Mouse (Mus musculus) cerebellum, postnatal 36 days (tissue): ENCODE data around the gene Ppp2r2c.

Source experiments
- DNase-seq, 2 experiments: peaks; one replicate each; pipeline ENCODE4 v3.0.0; 2021 to 2022; ENCODE audit warnings: mixed read lengths in 2 of 2

The Ppp2r2c gene

DNA sequence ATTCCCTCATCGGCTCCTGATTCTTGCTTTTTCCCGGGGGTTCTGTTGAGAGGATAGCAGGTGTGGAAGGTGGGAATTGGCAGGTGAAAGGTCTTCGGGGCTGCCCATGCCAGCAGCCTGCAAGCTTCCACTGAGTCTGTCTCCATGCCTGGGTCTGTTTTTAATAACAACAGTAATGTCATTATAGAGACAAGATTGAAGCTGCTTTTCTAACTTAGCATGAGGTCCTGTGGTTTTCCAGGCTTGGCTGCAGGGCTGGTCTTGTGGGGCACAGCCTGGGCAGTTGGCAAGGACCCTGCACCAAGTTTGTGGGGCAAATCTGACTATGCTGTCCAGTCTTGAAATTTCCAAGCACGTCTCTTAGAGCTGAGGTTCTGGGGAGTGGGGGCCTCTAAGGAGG is 7.6 kb downstream of the Ppp2r2c start:
- DNase-seq, result peak; percentile 17 to 35

DNA sequence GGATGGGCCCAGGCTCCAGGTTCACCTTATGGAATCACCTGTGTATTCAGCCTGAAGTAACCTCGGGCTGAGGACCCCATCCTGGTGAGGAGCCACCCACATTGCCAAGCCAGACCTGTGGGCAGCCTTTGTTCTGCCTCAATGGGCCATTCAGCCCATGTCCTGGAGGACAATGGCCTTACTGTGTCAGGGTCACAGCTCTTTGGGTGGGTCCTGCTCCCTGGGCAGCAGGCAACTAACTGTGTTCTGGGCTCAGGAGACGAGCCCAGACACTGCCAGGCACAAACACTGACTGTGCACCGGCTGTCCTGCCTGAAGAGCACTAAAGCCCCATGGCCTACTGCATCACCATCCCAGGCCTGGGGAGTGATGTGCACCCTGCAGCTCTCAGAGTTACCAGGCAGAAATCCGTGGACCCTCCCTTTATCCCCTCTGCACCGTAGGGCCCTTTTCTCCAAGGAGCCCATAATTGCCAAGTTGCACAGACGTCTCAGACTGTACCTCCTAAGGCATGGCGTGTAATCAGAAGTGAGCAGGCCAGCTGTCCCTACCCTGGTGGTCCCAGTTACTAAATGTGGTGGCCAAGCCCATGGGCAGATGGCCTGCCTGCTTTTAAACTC is 8.6 kb downstream of the Ppp2r2c start:
- peak; percentile 24 to 35 for DNase-seq

DNA sequence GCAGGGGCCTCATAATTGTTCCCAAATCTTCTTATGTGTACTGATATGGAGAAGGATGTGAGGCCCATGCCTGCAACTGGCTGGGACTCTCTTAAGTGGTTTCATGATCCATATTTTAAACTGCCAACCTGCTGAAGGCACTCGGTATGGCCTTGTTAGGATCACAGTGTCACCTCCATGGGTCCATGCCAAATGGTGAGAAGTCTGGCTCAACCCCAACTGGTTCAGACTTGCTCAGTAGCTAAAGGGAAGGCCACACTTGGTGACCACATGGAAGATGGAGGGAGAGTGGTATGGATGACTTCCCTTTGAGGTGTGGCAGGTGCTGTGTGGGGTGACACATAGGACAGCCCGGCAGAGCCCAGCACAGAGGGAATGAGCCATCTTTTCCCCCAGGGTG is 9.3 kb downstream of the Ppp2r2c start:
- peak; percentile 64 to 65 for DNase-seq

DNA sequence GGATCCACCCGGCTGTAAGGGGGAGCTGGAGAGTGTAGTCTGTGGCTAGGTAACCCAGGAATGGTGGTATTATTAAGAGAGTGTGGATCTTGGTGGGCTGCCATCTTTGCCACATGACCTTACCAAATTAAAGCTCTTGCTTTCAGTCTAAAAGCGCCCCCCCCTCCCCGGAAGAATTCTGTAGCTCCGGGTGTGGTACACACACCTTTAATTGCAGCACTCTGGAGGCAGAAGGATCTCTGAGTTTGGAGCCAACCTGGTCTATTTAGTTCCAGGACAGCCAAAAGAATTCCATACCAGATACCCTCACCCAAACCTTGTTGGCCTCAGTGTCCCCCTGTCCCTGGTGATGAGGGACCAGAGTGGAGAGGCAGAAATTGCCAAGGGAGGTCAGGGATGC is 10.5 kb downstream of the Ppp2r2c start:
- no peak for DNase-seq

DNA sequence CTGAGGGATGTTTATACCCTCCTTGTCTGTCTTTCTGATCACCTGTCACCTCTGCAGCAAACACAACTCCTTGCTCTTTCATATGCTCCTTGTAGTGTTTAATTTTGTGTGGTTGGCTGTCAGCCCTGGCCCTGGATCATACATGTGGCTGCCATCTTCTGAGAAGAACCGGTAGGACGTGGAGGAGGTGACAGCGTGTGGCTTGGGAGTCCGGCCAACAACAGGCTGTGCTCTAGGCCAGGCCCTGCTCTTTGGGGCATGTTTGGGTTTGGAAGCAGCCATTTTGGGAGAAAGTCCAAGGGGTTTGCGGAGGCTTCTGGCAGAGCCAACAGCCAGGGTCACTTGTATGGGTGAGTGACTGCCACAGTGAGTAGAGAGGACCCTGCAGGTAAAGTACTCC is 12.3 kb downstream of the Ppp2r2c start:
- DNase-seq, result peak; percentile 91 to 93

DNA sequence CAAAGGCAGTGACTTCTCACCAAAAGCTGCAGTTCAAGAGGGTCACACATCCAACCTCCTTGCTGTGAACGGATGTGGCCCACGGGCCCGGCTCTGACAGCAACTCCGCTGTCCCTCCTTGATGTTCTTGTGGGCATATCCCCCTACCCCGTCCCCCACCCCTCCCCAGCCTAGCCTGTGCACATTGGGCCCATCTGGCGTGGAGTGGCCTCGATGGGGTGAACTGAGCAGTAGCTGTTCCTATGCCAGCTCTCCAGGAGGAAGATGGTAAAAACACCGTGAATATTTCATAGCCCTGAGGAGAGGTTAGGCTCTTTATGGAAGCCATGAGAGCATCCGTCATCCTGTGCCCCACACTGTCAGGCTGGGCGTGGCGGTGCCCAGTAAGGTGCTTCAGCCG is 15.2 kb downstream of the Ppp2r2c start:
- DNase-seq, result no peak

DNA sequence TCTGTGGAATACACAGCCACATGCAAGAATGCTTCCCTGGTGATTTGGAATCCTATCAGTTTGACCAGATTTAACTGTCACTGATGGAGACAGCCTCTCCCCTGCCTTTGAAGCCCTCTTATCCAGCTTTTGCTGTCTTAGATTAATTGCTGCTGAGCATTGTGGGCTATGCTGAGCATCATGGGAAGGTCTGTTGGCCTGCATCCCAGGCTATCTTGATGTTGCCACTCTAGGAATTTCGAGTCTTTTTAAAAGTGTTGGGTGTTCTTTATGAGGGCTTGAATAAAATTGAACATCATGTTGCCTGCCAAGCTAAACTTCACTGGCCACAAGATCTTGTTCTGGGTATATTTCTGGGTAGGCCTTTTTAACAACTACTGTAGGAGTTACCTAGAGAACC is 16.8 kb downstream of the Ppp2r2c start:
- no peak for DNase-seq

DNA sequence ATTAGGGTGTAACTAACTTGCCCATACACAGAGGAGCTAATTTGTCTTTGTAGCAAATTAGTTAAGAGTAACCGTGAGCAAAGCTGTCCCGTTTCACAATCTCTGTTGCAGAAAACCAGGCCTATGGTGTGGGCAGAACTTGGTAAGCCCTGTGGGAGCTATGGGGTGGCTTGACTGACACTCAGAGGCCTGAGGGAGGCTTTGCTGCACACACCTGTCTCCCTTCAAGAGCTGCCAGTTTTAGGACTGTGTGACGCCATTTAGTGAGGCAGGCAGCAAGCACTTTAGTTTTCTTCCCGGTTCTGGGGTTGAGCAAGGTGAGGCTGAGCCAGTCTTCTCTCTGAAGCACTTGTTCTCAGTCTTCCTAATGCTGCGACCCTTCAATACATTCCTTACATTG is 17.3 kb downstream of the Ppp2r2c start:
- DNase-seq, result no peak

DNA sequence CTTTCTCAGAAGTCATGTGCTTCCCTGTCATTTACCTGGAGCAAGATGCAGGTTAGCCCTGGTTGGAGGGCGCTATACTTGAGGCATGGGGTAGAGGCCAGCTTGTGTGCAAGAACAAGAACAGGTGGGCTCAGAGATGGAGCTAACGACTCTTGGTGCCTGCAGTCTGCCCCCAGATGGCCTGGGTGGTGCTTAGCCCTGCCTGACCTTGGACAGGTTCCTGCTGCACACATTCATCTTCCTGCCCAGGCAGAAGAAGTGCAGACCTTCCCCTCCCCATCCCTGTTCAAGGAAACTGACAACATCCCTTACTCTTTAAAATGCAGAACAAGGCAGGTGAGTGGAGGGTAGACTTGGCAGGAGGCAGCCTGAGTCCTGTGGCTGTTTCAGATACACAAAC is 18.0 kb downstream of the Ppp2r2c start:
- DNase-seq, result no peak

DNA sequence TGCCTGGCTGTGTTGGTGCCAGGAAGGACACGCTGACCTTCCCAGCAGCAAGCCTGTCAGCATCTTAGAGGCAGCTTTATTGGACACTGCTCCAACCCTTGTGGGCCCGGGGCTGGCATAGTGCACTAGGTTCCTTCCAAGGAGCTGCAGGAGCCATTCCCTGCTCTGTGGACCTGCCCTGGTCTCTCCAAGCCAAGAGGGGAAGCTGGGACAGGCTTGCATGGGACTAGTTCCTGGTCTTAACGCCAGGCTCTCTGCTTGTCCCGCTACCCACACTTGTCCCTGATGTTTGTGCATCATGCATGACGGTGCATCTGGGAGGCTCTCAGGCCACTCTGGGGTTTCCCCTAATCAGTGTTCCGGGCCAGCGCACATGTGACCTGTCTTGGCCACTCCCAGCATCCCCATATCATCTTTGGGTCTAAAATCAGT is 18.6 kb downstream of the Ppp2r2c start:
- DNase-seq, result peak; percentile 48 to 59

DNA sequence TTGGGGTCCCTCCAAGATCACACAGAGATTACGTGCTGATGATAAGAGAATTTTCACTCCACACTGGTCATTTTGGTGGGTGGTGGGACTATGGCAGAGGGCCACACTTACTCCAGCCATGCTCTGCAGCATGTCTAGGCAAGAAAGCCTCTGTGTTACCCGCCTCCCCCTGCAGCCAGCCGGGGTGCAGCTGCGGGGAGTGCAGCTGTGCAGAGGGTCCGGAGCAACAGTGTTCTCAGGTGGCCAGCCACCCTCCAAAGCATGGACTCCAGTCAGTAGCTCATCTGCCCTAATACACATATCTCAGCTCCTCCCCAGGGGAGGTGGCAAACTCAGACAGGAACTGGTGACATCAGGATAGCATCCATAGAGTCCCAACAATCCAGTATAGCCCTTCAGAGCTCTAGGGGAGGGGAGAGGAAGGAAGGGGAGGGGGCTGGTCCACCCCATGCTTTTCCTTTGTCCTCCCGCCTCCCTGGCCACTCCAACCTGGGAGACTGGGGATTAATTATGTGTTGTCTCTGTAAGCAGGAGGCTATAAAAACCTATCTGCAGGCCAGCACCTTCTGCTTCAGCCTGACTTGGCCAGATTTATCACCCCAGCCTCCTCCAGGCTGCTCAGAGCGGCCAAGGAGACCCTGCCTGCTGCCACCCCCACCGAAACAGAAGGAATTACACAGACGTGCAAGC is 19.1 kb downstream of the Ppp2r2c start:
- no peak for DNase-seq

DNA sequence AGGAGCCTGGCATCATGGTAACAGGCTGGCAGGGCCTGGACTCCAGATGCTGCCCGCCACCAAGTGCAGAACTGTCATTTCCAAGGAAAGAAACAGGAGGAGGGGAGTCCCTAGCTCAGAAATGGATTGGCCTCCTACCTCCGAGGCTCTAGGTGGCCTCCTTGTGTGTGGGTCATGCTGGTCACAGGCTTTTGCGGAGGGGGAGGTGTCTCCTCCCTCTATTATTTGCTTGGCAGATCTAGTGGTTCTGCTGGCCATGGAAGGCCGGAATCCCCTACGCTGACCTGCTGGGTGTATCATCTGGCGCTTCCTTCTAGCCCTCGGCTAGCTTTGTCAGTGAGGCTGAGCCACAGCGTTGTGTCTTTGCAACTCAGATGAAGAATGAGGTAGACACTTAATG is 20.2 kb downstream of the Ppp2r2c start:
- DNase-seq, result peak; percentile 80 to 85

DNA sequence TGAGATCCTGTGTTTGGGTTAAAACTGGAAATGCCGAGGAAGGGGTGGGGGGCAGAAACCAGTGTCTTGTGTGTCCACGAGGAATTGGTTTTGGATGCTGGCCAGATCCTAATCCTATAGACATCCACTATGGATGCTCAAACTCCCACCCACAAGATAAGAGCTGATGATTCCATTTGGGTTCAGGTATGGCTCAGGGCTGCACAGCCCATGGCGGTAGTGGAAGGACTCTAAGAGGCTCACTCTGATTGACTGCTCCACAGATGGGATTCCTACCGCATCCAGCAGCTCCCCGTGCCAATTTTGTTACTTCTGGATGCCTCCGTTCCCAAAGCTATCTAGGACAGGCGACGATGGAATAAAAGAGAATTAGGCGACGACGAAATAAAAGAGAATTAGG is 20.6 kb downstream of the Ppp2r2c start:
- peak in 1 of 2 experiments; percentile 55 for DNase-seq

DNA sequence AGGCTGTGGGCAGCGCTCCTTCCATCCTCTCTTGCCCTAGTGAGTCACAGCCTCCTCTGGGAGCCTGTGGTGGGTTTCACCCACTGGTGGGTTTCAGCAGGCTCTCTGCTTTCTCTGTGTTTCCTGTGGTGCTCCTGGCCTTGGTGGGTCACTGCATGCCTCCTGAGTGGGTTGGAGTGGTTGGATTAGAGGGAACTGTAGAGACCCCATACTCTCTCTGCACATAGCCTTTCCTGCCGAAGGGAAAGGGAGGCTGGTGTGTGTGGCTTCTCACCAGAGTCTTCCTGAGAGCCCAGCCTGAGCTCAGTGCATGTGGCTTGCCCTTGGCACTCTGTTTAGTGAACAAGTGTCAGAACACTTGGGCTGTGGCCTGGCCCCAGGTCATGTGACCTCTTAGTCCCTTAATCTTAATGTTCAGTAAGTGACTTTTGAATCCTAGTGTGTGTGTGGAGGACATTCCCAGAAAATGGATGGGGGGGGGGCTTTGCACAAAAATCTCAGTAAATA is 21.1 kb downstream of the Ppp2r2c start:
- no peak for DNase-seq

DNA sequence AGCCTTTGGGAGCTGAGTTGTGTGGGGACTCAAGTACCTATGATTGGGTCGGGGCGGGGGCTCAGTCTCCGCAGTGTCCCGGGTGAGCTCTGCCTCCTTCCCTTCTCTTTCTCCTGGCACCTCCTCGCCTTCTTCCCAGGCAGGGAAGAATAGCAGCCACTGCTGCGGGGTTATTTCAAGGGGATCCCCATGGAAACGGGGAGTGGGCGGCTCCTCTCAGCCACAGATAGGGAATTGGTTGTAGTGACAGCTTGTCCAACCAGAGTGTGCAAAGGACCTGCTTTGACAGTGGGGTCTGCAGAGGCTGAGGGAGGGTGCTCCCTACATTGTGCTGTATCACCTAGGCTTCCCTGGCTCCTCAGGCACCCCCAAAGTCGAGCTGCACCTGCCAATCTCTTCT is 22.5 kb downstream of the Ppp2r2c start:
- DNase-seq, result no peak

DNA sequence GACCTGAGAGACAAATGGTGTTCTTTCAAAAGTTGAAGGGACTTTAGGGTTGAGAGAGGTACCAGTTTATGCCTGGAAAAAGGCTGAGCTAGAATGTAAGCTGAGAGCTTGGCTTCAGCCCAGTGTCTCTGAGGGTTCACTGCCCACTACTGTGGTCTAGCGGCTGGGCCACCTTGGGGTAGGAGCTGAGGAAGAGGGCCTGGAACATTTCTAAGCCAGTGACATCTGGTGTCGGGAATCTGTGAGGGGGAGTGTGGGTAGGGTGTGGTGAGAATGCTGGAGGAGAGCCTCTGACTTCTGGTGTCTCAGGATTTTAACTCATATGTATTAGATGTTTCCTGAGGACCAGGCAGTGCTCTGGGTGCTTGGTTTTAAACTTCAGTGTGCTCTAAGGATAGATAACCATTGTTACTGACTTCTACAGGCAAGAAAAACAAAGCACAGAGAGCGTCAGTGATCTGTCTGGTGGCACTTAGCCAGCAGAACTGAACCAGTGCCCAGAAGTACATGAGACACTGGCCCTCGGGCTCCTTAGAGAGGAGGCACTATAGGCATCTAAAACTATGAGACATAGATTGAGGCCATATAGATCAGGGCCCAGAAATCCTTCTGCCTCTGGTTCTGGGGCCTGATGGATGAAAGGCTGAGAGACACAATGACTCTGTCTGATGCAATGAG is 23.6 kb downstream of the Ppp2r2c start:
- DNase-seq, result peak; percentile 65 to 76

DNA sequence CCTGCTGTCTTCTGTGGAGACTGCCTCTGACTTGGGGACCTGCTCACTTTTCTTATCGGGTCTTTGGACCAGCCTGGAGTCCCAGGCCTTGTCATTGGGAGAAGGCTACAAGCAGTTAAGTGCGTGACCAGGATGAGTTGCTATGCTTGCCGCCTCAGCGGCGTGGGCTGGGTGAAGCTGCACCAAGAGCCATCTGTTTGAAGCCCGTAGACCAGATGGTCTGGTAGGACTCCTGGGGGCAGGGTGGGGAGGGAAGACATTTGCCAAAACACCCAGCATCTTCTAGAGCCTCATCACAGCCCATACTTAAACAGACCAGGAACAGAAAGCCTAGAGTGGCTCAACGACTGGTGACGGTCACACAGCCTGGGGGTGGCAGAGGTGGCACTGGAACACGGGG is 24.9 kb downstream of the Ppp2r2c start:
- DNase-seq, result peak; percentile 86

DNA sequence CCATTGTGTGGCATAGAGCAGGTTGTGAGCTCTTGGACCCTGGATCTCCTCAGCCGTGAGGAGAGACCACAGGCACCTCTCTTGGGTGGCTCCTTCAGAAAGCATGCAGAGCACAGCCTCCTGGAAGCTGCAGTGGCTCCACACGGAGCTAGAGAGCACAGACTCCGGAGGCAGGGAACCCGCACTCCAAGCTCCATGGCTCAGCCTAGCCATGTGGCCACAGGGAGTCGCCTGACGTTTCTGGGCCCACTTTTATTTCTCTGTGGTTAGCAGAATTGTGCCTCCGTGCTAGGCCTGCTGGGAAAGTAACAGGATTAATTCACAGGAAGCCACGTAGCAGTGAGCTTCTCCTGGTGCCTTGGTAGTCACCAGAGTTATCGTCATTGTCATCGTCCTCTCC is 25.8 kb downstream of the Ppp2r2c start:
- peak in 1 of 2 experiments; percentile 39 for DNase-seq

DNA sequence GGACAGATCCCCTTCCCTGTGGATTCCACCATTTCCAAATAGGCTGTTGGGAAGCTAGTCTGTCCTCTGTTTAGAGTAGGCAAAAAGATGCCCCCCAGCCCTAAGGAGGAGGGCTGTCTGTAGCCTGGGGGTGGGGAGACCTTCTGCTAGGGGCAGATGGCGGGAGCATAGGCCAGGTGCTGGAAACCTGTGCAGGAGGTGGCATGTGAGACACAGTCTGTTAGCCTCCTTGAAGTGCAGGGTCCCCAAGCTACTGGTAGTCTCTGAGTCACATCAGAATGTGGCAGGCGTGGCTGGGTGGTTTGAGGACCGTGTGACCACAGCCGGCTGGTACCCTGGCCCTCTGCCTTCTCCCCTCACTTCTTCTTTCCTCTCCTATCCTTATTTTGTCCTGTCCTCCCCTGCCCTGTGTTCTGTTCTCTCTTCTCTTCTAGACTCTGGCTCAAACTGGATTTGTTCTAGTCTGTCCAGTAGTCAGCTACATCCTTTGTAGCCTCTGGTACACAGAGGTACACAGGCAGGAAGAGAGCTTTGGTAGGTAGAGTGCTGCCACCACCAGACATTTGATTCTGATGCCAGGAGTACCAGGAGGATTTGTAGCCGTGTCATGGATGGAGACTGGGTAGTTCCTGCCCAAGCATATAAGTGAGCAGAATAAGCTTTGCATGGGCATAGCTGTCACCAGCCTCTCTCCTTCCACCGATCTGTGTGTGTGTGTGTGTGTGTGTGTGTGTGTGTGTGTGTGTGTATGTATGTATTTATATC is 26.5 kb downstream of the Ppp2r2c start:
- DNase-seq, result peak; percentile 87 to 91

DNA sequence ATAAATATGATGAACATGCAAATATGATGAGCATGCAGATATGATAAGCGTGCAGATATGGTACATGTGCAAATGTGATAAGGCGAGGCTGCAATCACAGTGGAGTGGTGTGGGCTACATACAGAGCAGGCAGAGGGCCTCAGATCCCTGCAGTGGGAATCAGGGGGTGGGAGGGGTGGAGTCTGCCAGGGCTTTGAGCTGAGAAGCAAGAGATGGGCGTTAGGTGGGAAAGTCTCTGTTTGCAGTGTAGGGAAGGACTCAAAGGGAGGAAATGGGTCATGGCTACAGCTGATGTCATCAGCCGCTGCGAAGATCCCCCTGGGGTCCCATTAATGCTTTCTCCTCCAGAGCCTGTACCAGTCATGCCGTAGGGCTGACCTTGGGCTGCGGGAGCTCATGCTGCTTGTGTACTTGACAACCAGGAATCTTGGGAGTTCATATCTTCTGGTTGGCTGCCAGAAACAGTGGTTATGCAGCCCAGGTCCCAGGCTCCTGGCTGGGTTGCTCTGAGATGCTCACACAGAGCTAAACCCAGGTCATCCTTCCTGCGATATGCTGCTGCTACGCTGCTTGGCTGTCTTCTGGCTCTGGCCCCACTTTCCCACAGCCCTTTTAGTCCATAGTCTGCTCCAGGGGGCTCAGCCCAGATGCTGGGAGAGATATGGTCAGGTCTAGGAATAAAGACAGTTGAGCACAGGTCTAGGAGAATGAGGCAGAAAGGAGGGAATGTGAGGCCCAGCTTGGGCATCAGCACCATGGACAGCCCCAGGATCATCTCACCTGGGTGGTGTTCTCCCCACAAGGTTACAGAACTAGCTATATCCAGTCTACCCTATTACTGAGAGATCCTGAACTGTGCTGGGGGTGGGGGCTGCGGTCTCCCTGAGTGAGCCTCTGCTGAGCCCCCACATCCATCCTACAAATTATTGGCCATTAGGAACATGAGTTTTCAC is 27.6 kb downstream of the Ppp2r2c start:
- DNase-seq, result no peak

DNA sequence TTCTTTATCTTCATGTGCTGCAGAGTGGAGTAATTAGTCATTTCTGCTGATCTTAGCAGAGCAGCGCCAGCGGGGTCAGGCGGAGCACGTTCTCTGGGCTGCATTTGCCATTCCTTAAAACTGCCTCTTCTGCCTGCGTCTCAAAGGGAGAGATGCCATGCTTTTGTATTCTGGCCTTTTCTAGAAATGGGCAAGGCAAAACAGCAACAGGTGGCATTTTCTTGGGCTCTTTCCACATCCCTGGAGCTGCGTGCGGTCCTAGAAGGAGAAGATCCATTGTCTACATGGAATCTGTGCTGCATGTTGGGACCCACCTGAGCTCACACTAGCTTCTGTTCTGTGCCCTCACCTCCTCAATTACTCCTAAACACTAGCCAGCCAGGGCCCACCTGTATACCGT is 29.7 kb downstream of the Ppp2r2c start:
- DNase-seq, result no peak
